Mouse (Mus musculus) bone marrow macrophage, adult 2 months (primary cell): ENCODE results near the gene Lancl1. TPM values are rescaled to one million over a fixed set of nuclear protein-coding genes. Genes with fewer than 3 reads are reported as not detected.

ENCODE experiments used
- H3K27ac ChIP-seq: 2 replicates; pipeline ENCODE4 v1.5.1; 2012; ENCODE audit warnings: low read depth, low read length; ENCODE audit not compliant: insufficient read depth
- H3K4me1 ChIP-seq: 2 replicates; pipeline ENCODE4 v1.6.1; 2012; ENCODE audit warnings: low read length; ENCODE audit not compliant: control insufficient read depth, insufficient read depth
- H3K4me3 ChIP-seq: 2 replicates; pipeline ENCODE4 v1.5.1; 2012; ENCODE audit warnings: mild to moderate bottlenecking, low read length, moderate library complexity; ENCODE audit not compliant: insufficient read depth
- CTCF ChIP-seq: IDR thresholded peaks from 2 replicates; pipeline ENCODE4 v1.5.1; 2012; ENCODE audit warnings: low read depth, mild to moderate bottlenecking, low read length, moderate library complexity
- POLR2A ChIP-seq: IDR thresholded peaks from 2 replicates; pipeline ENCODE4 v1.6.1; 2012; ENCODE audit warnings: mild to moderate bottlenecking, low read depth, low read length, borderline replicate concordance
- polyA plus RNA-seq: library from polyadenylated mRNA; stranded (reverse); fragments of >200 nt; gene quantifications from 2 replicates; pipeline ENCODE4 v1.2.4, GENCODE M21; 2012; ENCODE audit not compliant: missing spikeins, insufficient read depth, insufficient read length

Gene Lancl1
- polyA plus RNA-seq = 25.3 and 25.5 TPM in 2 replicates

- H3K4me3 ChIP-seq = peak within 1 kb of the TSS; percentile 72
- TF ChIP-seq CTCF = no peak
- TF ChIP-seq POLR2A = no peak
- peaks cover 11% of the 10 kb centered on the region for H3K4me1 ChIP-seq
- no peak within 1 kb of the TSS for H3K27ac ChIP-seq
Measured at GRCm38 (mm10) chr1:67038246-67038987, at the start of gene Lancl1. Gene Lancl1 (minus strand): TSS chr1:67038872.

GRCm38 (mm10) chr1:67079146-67079545, 40.5 kb upstream of the Lancl1 start:
- H3K27ac ChIP-seq = no peak overlapping the region
- H3K4me3 ChIP-seq = no peak overlapping the region
- TF ChIP-seq POLR2A (no peak), CTCF (no peak)
- H3K4me1 ChIP-seq = no peaks in the 10 kb centered on the region

DNA sequence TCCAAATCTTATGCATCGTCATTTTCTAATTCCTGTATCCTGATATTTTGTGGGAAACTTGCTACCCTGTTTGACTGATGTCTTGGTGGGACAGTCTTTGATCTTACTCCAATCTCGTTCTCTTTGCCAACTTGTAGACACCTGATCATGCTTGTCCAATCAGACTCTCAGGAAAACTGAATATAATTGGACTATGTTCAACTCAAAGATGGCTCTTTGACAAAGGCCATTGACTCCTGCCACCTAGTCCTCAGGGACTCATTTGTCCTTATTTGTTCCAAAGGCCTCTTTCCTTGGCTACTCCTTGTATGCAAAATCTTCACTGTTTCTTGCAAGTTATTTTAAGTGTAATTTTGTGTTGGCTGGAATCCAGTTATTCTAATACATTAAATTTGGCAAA, 40.0 kb upstream of the Lancl1 start:
- no peak for TF ChIP-seq CTCF
- no peak for TF ChIP-seq POLR2A
- H3K27ac ChIP-seq = no peak overlapping the region
- no peak overlapping the region for H3K4me3 ChIP-seq
- no peaks in the 10 kb centered on the region for H3K4me1 ChIP-seq

DNA sequence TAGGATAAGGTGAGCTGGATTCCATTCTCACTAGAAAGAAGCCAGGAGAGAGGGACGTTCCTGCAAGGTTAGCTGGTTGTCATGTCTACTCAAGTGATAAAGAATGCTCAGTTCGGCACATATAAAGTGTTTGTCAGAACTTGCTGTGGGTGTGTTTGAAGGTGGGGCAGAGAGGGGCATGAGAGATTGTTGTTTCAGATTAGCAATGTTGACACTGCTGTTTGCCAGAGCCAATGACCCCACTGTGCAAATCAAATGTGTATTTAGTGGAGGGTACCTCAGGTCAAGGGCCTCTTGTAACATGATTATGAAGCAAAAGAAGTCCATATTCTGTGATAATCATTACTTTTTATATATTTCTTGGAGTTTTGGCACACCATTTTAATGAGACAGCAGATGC, 39.1 kb upstream of the Lancl1 start:
- TF ChIP-seq CTCF (no peak), POLR2A (no peak)
- no peak overlapping the region for H3K27ac ChIP-seq
- no peak overlapping the region for H3K4me3 ChIP-seq
- no peaks in the 10 kb centered on the region for H3K4me1 ChIP-seq

DNA sequence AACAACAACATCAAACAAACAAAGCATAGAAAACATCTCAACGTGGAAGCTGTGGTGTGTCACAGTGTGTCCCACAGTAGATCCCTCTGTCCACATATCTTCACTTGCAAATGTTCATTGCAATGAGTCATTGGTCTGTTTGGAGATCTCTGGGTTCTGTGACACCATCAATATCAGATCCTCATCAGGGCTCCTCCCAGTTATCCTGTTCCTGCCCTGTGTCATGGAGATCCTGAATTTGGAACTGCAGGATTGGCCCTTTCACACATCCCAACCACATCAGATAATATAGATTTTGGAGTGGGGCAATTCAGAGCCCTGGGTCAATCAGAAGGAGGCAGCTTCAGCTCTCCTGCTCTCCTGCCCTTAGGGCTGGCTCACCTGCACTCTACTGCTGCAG, 28.9 kb upstream of the Lancl1 start:
- Histone ChIP-seq H3K4me3 (no peak overlapping the region), H3K4me1 (no peaks in the 10 kb centered on the region), H3K27ac (no peak overlapping the region)
- TF ChIP-seq CTCF = no peak

GRCm38 (mm10) chr1:67065347-67066270, 26.9 kb upstream of the Lancl1 start:
- H3K4me1 ChIP-seq = no peaks in the 10 kb centered on the region
- no peak overlapping the region for H3K4me3 ChIP-seq
- TF ChIP-seq POLR2A (no peak), CTCF (no peak)
- no peak overlapping the region for H3K27ac ChIP-seq

GRCm38 (mm10) chr1:67061456-67062085, 22.9 kb upstream of the Lancl1 start:
- Histone ChIP-seq H3K27ac (no peak overlapping the region), H3K4me1 (no peaks in the 10 kb centered on the region), H3K4me3 (no peak overlapping the region)
- TF ChIP-seq POLR2A (no peak), CTCF (peak; percentile 68)

GRCm38 (mm10) chr1:67055816-67056215, 17.1 kb upstream of the Lancl1 start:
- Histone ChIP-seq H3K27ac (no peak overlapping the region), H3K4me3 (no peak overlapping the region), H3K4me1 (no peaks in the 10 kb centered on the region)
- no peak for TF ChIP-seq POLR2A

- no peak overlapping the region for H3K4me3 ChIP-seq
- H3K4me1 ChIP-seq = peaks cover 12% of the 10 kb centered on the region
- TF ChIP-seq POLR2A = no peak
- no peak for TF ChIP-seq CTCF
- no peak overlapping the region for H3K27ac ChIP-seq
Measured at GRCm38 (mm10) chr1:67052721-67053120, 14.0 kb upstream of the Lancl1 start.
